ENCODE assay signal across 25 mouse cellular contexts in the genomic region with DNA sequence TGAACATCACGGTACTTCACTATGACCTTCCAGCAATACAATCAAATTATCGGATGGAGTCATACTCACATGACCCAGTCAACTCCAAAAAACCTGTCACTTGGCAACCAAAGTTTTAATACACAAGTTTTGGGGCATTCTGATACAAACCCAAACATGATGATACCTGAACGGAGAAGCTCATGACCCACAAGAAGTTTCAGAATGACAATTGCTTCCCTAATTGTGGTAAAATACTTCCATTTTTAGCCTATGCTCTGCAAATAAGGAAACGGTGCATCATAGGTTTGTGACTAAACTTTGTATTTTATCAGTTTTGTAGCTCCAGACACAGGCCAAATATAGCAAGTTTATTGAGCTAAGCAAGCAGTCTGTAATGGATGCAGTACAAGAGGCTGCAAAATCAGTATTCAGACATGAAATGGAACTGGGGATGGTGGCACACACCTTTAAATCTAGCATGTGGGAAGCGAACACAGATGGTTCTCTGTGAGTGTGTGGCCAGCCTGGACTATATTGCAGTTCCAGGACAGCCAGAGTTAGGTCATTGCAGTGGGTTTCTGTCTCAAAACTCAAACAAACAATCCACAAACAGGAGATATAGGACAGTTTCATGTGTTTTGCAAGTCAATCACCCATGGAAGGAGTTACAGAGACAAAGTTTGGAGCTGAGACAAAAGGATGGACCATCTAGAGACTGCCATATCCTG.
A peak's percentile ranks its signal among the peaks of the same experiment; 100 is the strongest.
DNase-seq lines count a peak whose midpoint lies in the region; ATAC-seq and TF ChIP-seq lines count a peak whose summit lies in the region.
"Had no signal": no experiment of that assay in that cellular context is flagged by ENCODE, and none has a peak within 500 bp of the region (broad histone marks: within the 10 kb centered on the region; RNA-seq: fewer than 3 reads in every experiment).

No protein-coding gene starts in this region.

- peak overlapping the region; percentile 83 for H3K27ac ChIP-seq in bone marrow macrophage, adult 2 months (ENCODE audit: insufficient read depth, low read depth, low read length)
- H3K27ac ChIP-seq: forebrain, embryonic 13.5 days; gastrocnemius, adult 2 months; heart, embryonic 10.5 days; hindbrain, embryonic 10.5 days; hindbrain, postnatal 0 days; limb, embryonic 15.5 days had no signal

- TF ChIP-seq CTCF in bone marrow macrophage, adult 2 months (IDR thresholded peaks at IDR 0.05; ENCODE audit: low read depth, low read length): no peak

- peak; percentile 10 for DNase-seq in kidney, adult 9 months
- no peak for DNase-seq in kidney, adult 18-20 months
- DNase-seq in splenic B cell, adult 2 months (ENCODE audit: low read depth, low spot score): peak; percentile 67
- DNase-seq in adrenal gland, adult 8-10 months: no peak
- DNase-seq: adrenal gland, adult 2 months; cerebellum, adult 2 months; cerebellum, postnatal 25 days; gastrocnemius, adult 2 months; left cerebral cortex, postnatal 4 days; lung, postnatal 10 days; right cerebral cortex, postnatal 4 days; thymus, adult 2 months; thymus, postnatal 4 days had no signal

- no peak for TF ChIP-seq POLR2A in bone marrow macrophage, adult 2 months (IDR thresholded peaks at IDR 0.05; ENCODE audit: borderline replicate concordance, low read depth, low read length)

- H3K27me3 ChIP-seq in splenic B cell, adult 2 months (ENCODE audit: control insufficient read depth, insufficient read depth, low read length, poor library complexity, severe bottlenecking): no peaks in the 10 kb centered on the region
- H3K27me3 ChIP-seq: forebrain, embryonic 13.5 days; limb, embryonic 15.5 days had no signal

- no peak overlapping the region for H3K4me3 ChIP-seq in bone marrow macrophage, adult 2 months (ENCODE audit: insufficient read depth, low read length)
- H3K4me3 ChIP-seq: forebrain, embryonic 13.5 days; gastrocnemius, adult 2 months; heart, embryonic 10.5 days; hindbrain, embryonic 10.5 days; limb, embryonic 15.5 days had no signal

- H3K4me1 ChIP-seq in bone marrow macrophage, adult 2 months (ENCODE audit: control insufficient read depth, insufficient read depth, low read length): peaks cover 17% of the 10 kb centered on the region
- H3K4me1 ChIP-seq: forebrain, embryonic 13.5 days; heart, embryonic 10.5 days; hindbrain, embryonic 10.5 days; limb, embryonic 15.5 days had no signal

- ATAC-seq in megakaryocyte, adult 5-6 weeks (ENCODE audit: poor library complexity, severe bottlenecking): peak; percentile 94
- no peak for ATAC-seq in activated CD4-positive, CD25-positive, alpha-beta regulatory T cell, adult 4 months
- ATAC-seq: forebrain, embryonic 13.5 days; hindbrain, postnatal 0 days; intestine, embryonic 16.5 days; midbrain, embryonic 16.5 days; Patski had no signal

- no peaks in the 10 kb centered on the region for H3K36me3 ChIP-seq in splenic B cell, adult 2 months (ENCODE audit: control insufficient read depth, insufficient read depth, low read length, poor library complexity, severe bottlenecking)
- H3K36me3 ChIP-seq: G1E; heart, embryonic 10.5 days; hindbrain, embryonic 10.5 days; limb, embryonic 15.5 days had no signal

Comparison
In these comparisons a context has a peak if more than half of its experiments do, and no peak if none do; other contexts are left out.
1. DNase-seq: peak in kidney, adult 9 months (single experiment) and splenic B cell, adult 2 months (single experiment); none in kidney, adult 18-20 months (single experiment) and adrenal gland, adult 8-10 months (single experiment).